Mouse (Mus musculus) megakaryocyte progenitor cell, adult 5-6 weeks (primary cell): ENCODE measurements at regions not wholly inside any gene's neighbourhood (a gene's known extent, or its start where the extent isn't known, plus 50 kb on each side); places are given as distances from the start of the nearest gene placed in this dataset.
"Not testable (repeated sequence)": the region's sequence is repeated elsewhere in the genome, so short reads cannot be mapped to it uniquely, and the experiment has no call there.

Experiments
- ATAC-seq: replicated peaks from 2 replicates; pipeline ENCODE4 v1.8.0; 2016; ENCODE audit warnings: mild to moderate bottlenecking, moderate TSS enrichment, inconsistent platforms; ENCODE audit not compliant: poor library complexity

GRCm38 (mm10) chr1:30751138-30751907, 122.4 kb downstream of the Phf3 start:
- ATAC-seq: no peak

- no peak for ATAC-seq
Observed at GRCm38 (mm10) chr1:30741955-30742354, 131.8 kb downstream of the Phf3 start.

GRCm38 (mm10) chr1:30740831-30741230, 132.9 kb downstream of the Phf3 start:
- ATAC-seq: peak; percentile 48; the same call in 1 of the 2 replicates

GRCm38 (mm10) chr1:30721519-30721918, 152.2 kb downstream of the Phf3 start:
- no peak for ATAC-seq

- ATAC-seq: no peak
Observed at GRCm38 (mm10) chr1:30720829-30721228, 152.9 kb downstream of the Phf3 start.

- ATAC-seq: peak; percentile 85
Observed at GRCm38 (mm10) chr1:30718578-30718977, 155.1 kb downstream of the Phf3 start.

- no peak for ATAC-seq
Observed at GRCm38 (mm10) chr1:30716346-30716745, 157.4 kb downstream of the Phf3 start.

- no peak for ATAC-seq
Observed at GRCm38 (mm10) chr1:30701116-30701515, 172.6 kb downstream of the Phf3 start.

GRCm38 (mm10) chr1:30700399-30701081, 173.2 kb downstream of the Phf3 start:
- ATAC-seq: peak; percentile 75

- ATAC-seq: no peak
Observed at GRCm38 (mm10) chr1:30696342-30696741, 177.4 kb downstream of the Phf3 start.

- no peak for ATAC-seq
Observed at GRCm38 (mm10) chr1:30685318-30685717, 188.4 kb downstream of the Phf3 start.

- no peak for ATAC-seq
Observed at GRCm38 (mm10) chr1:30683889-30684288, 189.8 kb downstream of the Phf3 start.

GRCm38 (mm10) chr1:30639807-30640206, 233.9 kb downstream of the Phf3 start:
- ATAC-seq: no peak

GRCm38 (mm10) chr1:30632760-30633159, 241.0 kb downstream of the Phf3 start:
- no peak for ATAC-seq

GRCm38 (mm10) chr1:30627796-30628195, 245.9 kb downstream of the Phf3 start:
- ATAC-seq: not testable (repeated sequence)

- no peak for ATAC-seq
Observed at GRCm38 (mm10) chr1:30595122-30595730, 278.5 kb downstream of the Phf3 start.

GRCm38 (mm10) chr1:30594036-30594435, 279.7 kb downstream of the Phf3 start:
- no peak for ATAC-seq

GRCm38 (mm10) chr1:30590721-30591120, 283.0 kb downstream of the Phf3 start:
- ATAC-seq: no peak

GRCm38 (mm10) chr1:30588885-30589284, 284.8 kb downstream of the Phf3 start:
- ATAC-seq: no peak

GRCm38 (mm10) chr1:30588336-30588735, 285.4 kb downstream of the Phf3 start:
- no peak for ATAC-seq

- ATAC-seq: peak; percentile 90
Observed at GRCm38 (mm10) chr1:30584806-30585205, 288.9 kb downstream of the Phf3 start.

GRCm38 (mm10) chr1:30583860-30584259, 289.9 kb downstream of the Phf3 start:
- peak; percentile 72 for ATAC-seq
